Mouse (Mus musculus): ENCODE data around the gene B3galt1. TPM values are rescaled to one million over a fixed set of nuclear protein-coding genes. Genes with fewer than 3 reads are reported as not detected.
A peak's percentile ranks its signal among the peaks of the same experiment; 100 is the strongest.

The B3galt1 gene
- polyA plus RNA-seq, 1 experiment from 2014 or later: 7.4 TPM

- Histone ChIP-seq H3K9me3 (ENCODE audit: control insufficient read depth, low read length) (no peaks in the 10 kb centered on the region), H3K36me3 (ENCODE audit: control insufficient read depth, insufficient read depth, low read length) (no peaks in the 10 kb centered on the region), H3K9ac (ENCODE audit: low read depth, low read length) (no peak overlapping the region), H3K4me2 (replicated peaks; ENCODE audit: low read depth, low read length) (no peak overlapping the region), H3K27me3 (ENCODE audit: control insufficient read depth, insufficient read depth, low read length) (no peaks in the 10 kb centered on the region), H3K4me3 (ENCODE audit: low read length) (no peak overlapping the region), H3K4me1 (ENCODE audit: control insufficient read depth, insufficient read depth, low read length) (no peaks in the 10 kb centered on the region), H3K27ac (ENCODE audit: low read depth, low read length) (no peak overlapping the region)
- whole genome bisulfite sequencing: 68% methylated on average over 6 of the region's 6 CpGs
- ATAC-seq (ENCODE audit: low FRiP score, low TSS enrichment): peak; percentile 72; the same call in 1 of the 2 replicates
Observed at GRCm38 (mm10) chr2:68021541-68022152, 456.0 kb downstream of the B3galt1 start.

DNA sequence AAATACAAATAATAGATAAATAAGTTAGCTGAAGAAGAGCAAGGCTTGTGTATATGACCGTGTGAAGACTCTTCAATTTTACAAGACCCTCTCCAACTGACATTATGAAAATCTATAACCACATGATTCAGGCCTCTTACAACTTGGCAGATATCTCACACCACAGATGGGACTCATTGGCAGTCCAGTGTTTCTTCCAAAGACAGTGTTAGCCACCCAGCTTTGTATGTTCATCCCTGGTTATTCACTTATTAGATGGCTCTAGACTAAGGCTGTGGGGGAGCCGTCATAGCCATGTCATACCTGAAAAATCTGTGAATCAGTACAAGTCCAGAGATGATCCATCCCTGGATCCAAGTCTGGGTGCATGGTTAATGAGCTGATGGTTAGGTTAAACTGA is 463.1 kb downstream of the B3galt1 start:
- 90% methylated on average over 2 of the region's 2 CpGs for WGBS
- Histone ChIP-seq H3K36me3 (ENCODE audit: control insufficient read depth, insufficient read depth, low read length) (no peaks in the 10 kb centered on the region), H3K4me3 (ENCODE audit: low read length) (no peak overlapping the region), H3K4me2 (replicated peaks; ENCODE audit: low read depth, low read length) (no peak overlapping the region), H3K27ac (ENCODE audit: low read depth, low read length) (no peak overlapping the region), H3K9ac (ENCODE audit: low read depth, low read length) (no peak overlapping the region), H3K9me3 (ENCODE audit: control insufficient read depth, low read length) (0 out of 2 replicates have a peak, but pooled peaks cover 3% of the 10 kb centered on the region), H3K27me3 (ENCODE audit: control insufficient read depth, insufficient read depth, low read length) (no peaks in the 10 kb centered on the region), H3K4me1 (ENCODE audit: control insufficient read depth, insufficient read depth, low read length) (no peaks in the 10 kb centered on the region)
- no peak for ATAC-seq (ENCODE audit: low FRiP score, low TSS enrichment)

DNA sequence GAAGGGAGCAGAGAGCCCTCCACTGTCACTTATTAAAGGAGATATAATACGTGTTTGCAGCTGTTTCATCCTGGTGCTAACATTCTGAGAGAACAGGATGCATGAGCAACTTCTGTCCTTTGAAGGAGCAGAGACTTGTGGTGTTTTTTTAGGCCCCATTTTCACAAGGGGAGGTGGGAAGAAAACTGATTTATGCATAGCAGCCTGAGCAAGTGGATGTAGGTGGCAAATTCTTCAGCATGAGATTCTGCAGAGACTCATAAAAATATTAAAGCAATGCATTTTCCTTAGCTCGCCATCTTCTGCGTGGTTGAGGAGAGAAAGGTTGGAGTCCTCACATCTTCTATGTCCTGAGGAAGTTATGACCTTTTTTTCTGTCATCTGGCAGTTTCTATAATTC is 469.0 kb downstream of the B3galt1 start:
- H3K9me3 ChIP-seq (ENCODE audit: control insufficient read depth, low read length): 0 out of 2 replicates have a peak, but pooled peaks cover 3% of the 10 kb centered on the region
- H3K27ac ChIP-seq (ENCODE audit: low read depth, low read length): no peak overlapping the region
- H3K4me1 ChIP-seq (ENCODE audit: control insufficient read depth, insufficient read depth, low read length): no peaks in the 10 kb centered on the region
- H3K4me3 ChIP-seq (ENCODE audit: low read length): no peak overlapping the region
- H3K4me2 ChIP-seq (replicated peaks; ENCODE audit: low read depth, low read length): no peak overlapping the region
- H3K27me3 ChIP-seq (ENCODE audit: control insufficient read depth, insufficient read depth, low read length): no peaks in the 10 kb centered on the region
- 63% methylated on average over 3 of the region's 3 CpGs for WGBS
- ATAC-seq (ENCODE audit: low FRiP score, low TSS enrichment): no peak
- no peak overlapping the region for H3K9ac ChIP-seq (ENCODE audit: low read depth, low read length)
- no peaks in the 10 kb centered on the region for H3K36me3 ChIP-seq (ENCODE audit: control insufficient read depth, insufficient read depth, low read length)

- Histone ChIP-seq H3K9ac (ENCODE audit: low read depth, low read length) (no peak overlapping the region), H3K4me2 (replicated peaks; ENCODE audit: low read depth, low read length) (no peak overlapping the region), H3K4me3 (ENCODE audit: low read length) (no peak overlapping the region), H3K36me3 (ENCODE audit: control insufficient read depth, insufficient read depth, low read length) (no peaks in the 10 kb centered on the region), H3K27me3 (ENCODE audit: control insufficient read depth, insufficient read depth, low read length) (no peaks in the 10 kb centered on the region), H3K4me1 (ENCODE audit: control insufficient read depth, insufficient read depth, low read length) (no peaks in the 10 kb centered on the region), H3K9me3 (ENCODE audit: control insufficient read depth, low read length) (no peaks in the 10 kb centered on the region), H3K27ac (ENCODE audit: low read depth, low read length) (no peak overlapping the region)
- WGBS: 84% methylated on average over 5 of the region's 5 CpGs
- no peak for ATAC-seq (ENCODE audit: low FRiP score, low TSS enrichment)
Observed at GRCm38 (mm10) chr2:68040752-68041151, 475.1 kb downstream of the B3galt1 start.

DNA sequence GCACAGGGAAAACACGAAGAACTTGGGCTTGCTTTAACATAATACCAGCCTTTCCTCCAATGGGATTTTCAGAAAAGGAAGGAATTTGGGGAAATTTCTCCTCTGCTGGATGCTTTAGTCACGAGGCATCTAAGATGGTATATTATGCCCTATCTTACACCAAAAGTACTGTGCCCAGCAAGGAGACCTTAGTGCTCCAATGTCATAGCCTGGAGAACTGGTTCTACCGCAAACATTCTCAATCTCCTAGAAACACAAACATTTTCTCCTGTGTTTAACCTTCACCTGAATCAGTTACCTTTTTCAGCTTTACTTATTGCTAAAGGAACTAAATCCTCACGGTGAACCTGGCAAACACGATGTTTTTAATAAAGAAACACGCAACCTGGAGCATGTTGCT is 486.8 kb downstream of the B3galt1 start:
- H3K27ac ChIP-seq (ENCODE audit: low read depth, low read length): no peak overlapping the region
- no peak overlapping the region for H3K4me3 ChIP-seq (ENCODE audit: low read length)
- ATAC-seq (ENCODE audit: low FRiP score, low TSS enrichment): no peak
- no peaks in the 10 kb centered on the region for H3K27me3 ChIP-seq (ENCODE audit: control insufficient read depth, insufficient read depth, low read length)
- H3K9ac ChIP-seq (ENCODE audit: low read depth, low read length): no peak overlapping the region
- 82% methylated on average over 6 of the region's 6 CpGs for WGBS
- H3K4me1 ChIP-seq (ENCODE audit: control insufficient read depth, insufficient read depth, low read length): no peaks in the 10 kb centered on the region
- H3K4me2 ChIP-seq (replicated peaks; ENCODE audit: low read depth, low read length): no peak overlapping the region
- no peaks in the 10 kb centered on the region for H3K9me3 ChIP-seq (ENCODE audit: control insufficient read depth, low read length)
- H3K36me3 ChIP-seq (ENCODE audit: control insufficient read depth, insufficient read depth, low read length): no peaks in the 10 kb centered on the region

- no peaks in the 10 kb centered on the region for H3K9me3 ChIP-seq (ENCODE audit: control insufficient read depth, low read length)
- no peak overlapping the region for H3K27ac ChIP-seq (ENCODE audit: low read depth, low read length)
- H3K4me3 ChIP-seq (ENCODE audit: low read length): no peak overlapping the region
- H3K27me3 ChIP-seq (ENCODE audit: control insufficient read depth, insufficient read depth, low read length): no peaks in the 10 kb centered on the region
- 40% methylated on average over 3 of the region's 3 CpGs for WGBS
- H3K9ac ChIP-seq (ENCODE audit: low read depth, low read length): no peak overlapping the region
- H3K4me1 ChIP-seq (ENCODE audit: control insufficient read depth, insufficient read depth, low read length): no peaks in the 10 kb centered on the region
- H3K36me3 ChIP-seq (ENCODE audit: control insufficient read depth, insufficient read depth, low read length): no peaks in the 10 kb centered on the region
- no peak for ATAC-seq (ENCODE audit: low FRiP score, low TSS enrichment)
- no peak overlapping the region for H3K4me2 ChIP-seq (replicated peaks; ENCODE audit: low read depth, low read length)
Observed at GRCm38 (mm10) chr2:68053243-68053642, 487.6 kb downstream of the B3galt1 start.

GRCm38 (mm10) chr2:68061341-68061740 is 495.7 kb downstream of the B3galt1 start:
- no peak for ATAC-seq (ENCODE audit: low FRiP score, low TSS enrichment)
- no peaks in the 10 kb centered on the region for H3K27me3 ChIP-seq (ENCODE audit: control insufficient read depth, insufficient read depth, low read length)
- no peaks in the 10 kb centered on the region for H3K36me3 ChIP-seq (ENCODE audit: control insufficient read depth, insufficient read depth, low read length)
- no peak overlapping the region for H3K4me3 ChIP-seq (ENCODE audit: low read length)
- H3K4me2 ChIP-seq (replicated peaks; ENCODE audit: low read depth, low read length): no peak overlapping the region
- no peak overlapping the region for H3K27ac ChIP-seq (ENCODE audit: low read depth, low read length)
- H3K9me3 ChIP-seq (ENCODE audit: control insufficient read depth, low read length): no peaks in the 10 kb centered on the region
- H3K4me1 ChIP-seq (ENCODE audit: control insufficient read depth, insufficient read depth, low read length): no peaks in the 10 kb centered on the region
- WGBS: 85% methylated on average over 4 of the region's 4 CpGs
- no peak overlapping the region for H3K9ac ChIP-seq (ENCODE audit: low read depth, low read length)

DNA sequence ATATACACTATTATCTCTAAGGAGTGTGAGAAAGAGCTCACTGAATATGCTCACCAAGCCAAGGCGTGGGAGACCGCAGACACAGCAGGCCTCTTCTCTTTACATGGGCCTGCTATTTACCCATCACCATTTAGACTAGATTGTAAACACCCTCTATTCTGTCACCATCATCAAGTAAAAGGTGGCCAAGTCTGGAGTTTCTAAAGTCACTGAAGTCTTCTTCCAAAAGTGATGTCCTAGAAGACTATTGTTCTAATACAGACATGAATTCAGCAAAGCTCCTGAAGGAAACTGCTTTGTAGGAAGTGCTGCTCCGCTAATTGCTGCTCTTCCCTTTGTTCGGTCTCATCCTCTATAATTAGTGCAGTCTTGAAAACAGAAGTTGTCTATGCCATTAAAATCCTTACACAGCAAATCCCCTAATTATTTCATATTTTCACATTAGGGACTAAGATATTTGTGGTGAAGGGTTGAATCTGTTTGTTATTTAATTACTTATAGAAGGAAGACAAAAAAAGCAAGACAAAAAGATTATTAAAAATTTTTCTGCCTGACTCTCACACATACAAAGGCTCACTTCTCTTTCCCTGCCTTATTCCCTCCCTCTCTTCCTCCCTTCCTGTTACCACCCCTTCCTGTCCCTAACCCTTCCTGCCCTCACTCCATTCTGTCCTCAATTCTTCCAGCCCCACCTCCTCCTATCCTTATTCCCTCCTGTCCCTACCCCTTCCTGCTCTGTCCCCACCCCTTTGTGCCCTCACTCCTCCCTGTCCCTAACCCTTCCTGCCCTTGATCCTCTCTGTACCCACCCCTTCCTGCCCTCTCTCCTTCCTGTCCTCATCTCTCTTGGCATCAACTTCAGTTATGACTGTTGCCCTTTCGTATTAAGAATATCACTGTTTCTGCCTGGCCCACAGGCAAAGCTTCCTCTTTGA is 514.0 kb downstream of the B3galt1 start:
- Histone ChIP-seq H3K4me3 (ENCODE audit: low read length) (no peak overlapping the region), H3K27me3 (ENCODE audit: control insufficient read depth, insufficient read depth, low read length) (no peaks in the 10 kb centered on the region), H3K4me1 (ENCODE audit: control insufficient read depth, insufficient read depth, low read length) (no peaks in the 10 kb centered on the region), H3K4me2 (replicated peaks; ENCODE audit: low read depth, low read length) (no peak overlapping the region), H3K27ac (ENCODE audit: low read depth, low read length) (no peak overlapping the region), H3K36me3 (ENCODE audit: control insufficient read depth, insufficient read depth, low read length) (no peaks in the 10 kb centered on the region), H3K9ac (ENCODE audit: low read depth, low read length) (no peak overlapping the region), H3K9me3 (ENCODE audit: control insufficient read depth, low read length) (no peaks in the 10 kb centered on the region)
- ATAC-seq (ENCODE audit: low FRiP score, low TSS enrichment): no peak
- 85% methylated on average over 5 of the region's 5 CpGs for WGBS

GRCm38 (mm10) chr2:68080872-68081280 is 515.2 kb downstream of the B3galt1 start:
- H3K36me3 ChIP-seq (ENCODE audit: control insufficient read depth, insufficient read depth, low read length): no peaks in the 10 kb centered on the region
- H3K27ac ChIP-seq (ENCODE audit: low read depth, low read length): no peak overlapping the region
- no peak overlapping the region for H3K9ac ChIP-seq (ENCODE audit: low read depth, low read length)
- H3K4me1 ChIP-seq (ENCODE audit: control insufficient read depth, insufficient read depth, low read length): no peaks in the 10 kb centered on the region
- no peak overlapping the region for H3K4me2 ChIP-seq (replicated peaks; ENCODE audit: low read depth, low read length)
- no peak for ATAC-seq (ENCODE audit: low FRiP score, low TSS enrichment)
- no peaks in the 10 kb centered on the region for H3K9me3 ChIP-seq (ENCODE audit: control insufficient read depth, low read length)
- no peak overlapping the region for H3K4me3 ChIP-seq (ENCODE audit: low read length)
- H3K27me3 ChIP-seq (ENCODE audit: control insufficient read depth, insufficient read depth, low read length): no peaks in the 10 kb centered on the region
